Mouse (Mus musculus) cerebellum, adult 9-10 months (tissue): ENCODE measurements at regions not wholly inside any gene's neighbourhood (a gene's known extent, or its start where the extent isn't known, plus 50 kb on each side); places are given as distances from the start of the nearest gene placed in this dataset.

ENCODE experiments used
- DNase-seq: peaks from one replicate; pipeline ENCODE4 v3.0.0; 2022

GRCm38 (mm10) chr16:39102151-39102550 lies 209.7 kb downstream of the Igsf11 start:
- no peak for DNase-seq

GRCm38 (mm10) chr16:39103360-39104095 lies 211.1 kb downstream of the Igsf11 start:
- DNase-seq = no peak

- DNase-seq = peak; percentile 58
Observed at GRCm38 (mm10) chr16:39109383-39110033, 217.0 kb downstream of the Igsf11 start.

- no peak for DNase-seq
Observed at GRCm38 (mm10) chr16:39110089-39110488, 217.6 kb downstream of the Igsf11 start.

- peak; percentile 2 for DNase-seq
Observed at GRCm38 (mm10) chr16:39118059-39118458, 225.6 kb downstream of the Igsf11 start.

- DNase-seq = no peak
Observed at GRCm38 (mm10) chr16:39119811-39120210, 227.3 kb downstream of the Igsf11 start.

GRCm38 (mm10) chr16:39123445-39123952 lies 231.0 kb downstream of the Igsf11 start:
- no peak for DNase-seq

GRCm38 (mm10) chr16:39132459-39132858 lies 240.0 kb downstream of the Igsf11 start:
- DNase-seq = no peak

- no peak for DNase-seq
Observed at GRCm38 (mm10) chr16:39135777-39136176, 243.3 kb downstream of the Igsf11 start.

GRCm38 (mm10) chr16:39147151-39147550 lies 254.7 kb downstream of the Igsf11 start:
- DNase-seq = no peak

- DNase-seq = no peak
Observed at GRCm38 (mm10) chr16:39151325-39152318, 259.2 kb downstream of the Igsf11 start.

- no peak for DNase-seq
Observed at GRCm38 (mm10) chr16:39158893-39159292, 266.4 kb downstream of the Igsf11 start.

GRCm38 (mm10) chr16:39159725-39160124 lies 267.3 kb downstream of the Igsf11 start:
- DNase-seq = no peak

GRCm38 (mm10) chr16:39162684-39163083 lies 270.2 kb downstream of the Igsf11 start:
- DNase-seq = no peak

GRCm38 (mm10) chr16:39191861-39192260 lies 299.4 kb downstream of the Igsf11 start:
- DNase-seq = no peak

GRCm38 (mm10) chr16:39195431-39195830 lies 303.0 kb downstream of the Igsf11 start:
- peak; percentile 36 for DNase-seq

GRCm38 (mm10) chr16:39196896-39197295 lies 304.4 kb downstream of the Igsf11 start:
- DNase-seq = no peak

GRCm38 (mm10) chr16:39223551-39223950 lies 331.1 kb downstream of the Igsf11 start:
- DNase-seq = no peak

GRCm38 (mm10) chr16:39229501-39229900 lies 337.0 kb downstream of the Igsf11 start:
- DNase-seq = no peak

- DNase-seq = no peak
Observed at GRCm38 (mm10) chr16:39230439-39230838, 338.0 kb downstream of the Igsf11 start.

- no peak for DNase-seq
Observed at GRCm38 (mm10) chr16:39234290-39234689, 341.8 kb downstream of the Igsf11 start.

GRCm38 (mm10) chr16:39273490-39273889 lies 381.0 kb downstream of the Igsf11 start:
- no peak for DNase-seq

- DNase-seq = no peak
Observed at GRCm38 (mm10) chr16:39284484-39284883, 392.0 kb downstream of the Igsf11 start.
